Mouse (Mus musculus): ENCODE results near the gene Cela3a.
A peak's percentile ranks its signal among the peaks of the same experiment; 100 is the strongest.
"Not testable (repeated sequence)": the region's sequence is repeated elsewhere in the genome, so short reads cannot be mapped to it uniquely, and the experiment has no call there.

Gene Cela3a

GRCm38 (mm10) chr4:137409691-137410090 lies at the start of gene Cela3a:
TSS of gene Cela3a (minus strand) at chr4:137409791.
- no peak for DNase-seq

DNA sequence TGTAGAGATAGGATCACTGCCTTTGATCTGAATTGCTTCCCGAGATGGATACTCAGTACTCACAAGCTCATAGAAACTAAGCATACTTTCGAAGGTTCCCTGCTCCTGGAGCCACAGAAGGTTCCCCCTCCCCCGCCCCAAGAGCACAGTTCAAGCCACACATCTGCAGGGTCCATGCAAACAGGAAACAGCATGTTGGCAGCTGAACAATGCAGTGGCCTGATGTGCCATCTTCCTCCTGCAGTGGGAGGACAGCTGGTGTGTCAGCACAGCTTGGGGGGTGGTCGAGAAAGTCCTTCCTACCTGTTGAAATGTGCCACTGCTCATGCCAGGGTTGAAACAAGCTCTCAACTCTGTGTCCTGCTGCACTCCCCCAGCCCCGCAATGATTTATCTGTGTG lies 49.3 kb upstream of the Cela3a start:
- no peak for DNase-seq

GRCm38 (mm10) chr4:137458310-137458709 lies 48.7 kb upstream of the Cela3a start:
- no peak for DNase-seq

GRCm38 (mm10) chr4:137457292-137457691 lies 47.7 kb upstream of the Cela3a start:
- DNase-seq, result no peak

GRCm38 (mm10) chr4:137456581-137456980 lies 47.0 kb upstream of the Cela3a start:
- no peak for DNase-seq

GRCm38 (mm10) chr4:137454582-137454981 lies 45.0 kb upstream of the Cela3a start:
- DNase-seq, result no peak

- no peak for DNase-seq
Measured at GRCm38 (mm10) chr4:137453234-137453767, 43.7 kb upstream of the Cela3a start, which contains the start of gene 1700013G24Rik. TSS of gene 1700013G24Rik (plus strand) at chr4:137453284.

GRCm38 (mm10) chr4:137452190-137452589 lies 42.6 kb upstream of the Cela3a start:
- no peak for DNase-seq

GRCm38 (mm10) chr4:137449715-137450114 lies 40.1 kb upstream of the Cela3a start:
- DNase-seq, result no peak

DNA sequence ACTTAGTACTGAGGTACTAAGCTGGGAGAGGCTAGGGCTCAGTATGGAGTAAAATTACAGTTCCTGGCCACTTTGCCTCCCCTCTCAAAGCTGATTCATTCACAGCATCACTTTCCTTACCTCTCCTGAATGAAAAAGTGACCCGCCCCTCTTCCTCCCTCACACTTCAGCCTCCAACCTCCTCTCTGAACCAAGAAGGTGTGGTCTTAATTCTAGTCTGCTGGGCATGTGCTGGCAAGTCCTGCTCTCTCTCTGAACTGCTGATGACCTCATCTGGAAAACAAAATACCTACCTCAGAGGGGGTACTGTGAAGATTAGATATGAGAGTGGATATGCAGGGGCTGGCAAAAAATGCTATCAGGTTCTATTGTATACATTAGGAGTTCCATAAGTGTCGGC lies 39.5 kb upstream of the Cela3a start:
- no peak for DNase-seq

GRCm38 (mm10) chr4:137448641-137449040 lies 39.0 kb upstream of the Cela3a start:
- no peak for DNase-seq

DNA sequence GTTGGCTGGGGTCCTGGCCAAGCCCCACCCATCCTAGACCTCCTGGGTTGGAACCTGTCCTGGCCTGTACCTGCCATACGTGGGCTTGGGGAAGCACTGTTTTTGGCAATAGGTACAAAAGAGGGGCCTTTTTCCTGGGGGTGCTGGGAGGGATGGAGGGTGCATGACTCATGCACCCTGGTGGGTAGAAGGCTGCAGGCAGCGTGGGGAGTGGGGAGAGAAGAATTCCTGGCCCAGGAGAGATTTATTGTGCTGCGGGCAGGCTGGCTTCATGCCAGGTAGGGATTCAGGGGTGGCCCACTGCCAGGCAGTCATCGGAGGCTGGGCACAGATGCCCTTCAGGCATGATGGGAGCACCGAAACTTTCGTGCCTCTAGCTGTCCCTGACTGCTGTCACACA lies 38.6 kb upstream of the Cela3a start:
- DNase-seq, result peak; percentile 22 to 35

DNA sequence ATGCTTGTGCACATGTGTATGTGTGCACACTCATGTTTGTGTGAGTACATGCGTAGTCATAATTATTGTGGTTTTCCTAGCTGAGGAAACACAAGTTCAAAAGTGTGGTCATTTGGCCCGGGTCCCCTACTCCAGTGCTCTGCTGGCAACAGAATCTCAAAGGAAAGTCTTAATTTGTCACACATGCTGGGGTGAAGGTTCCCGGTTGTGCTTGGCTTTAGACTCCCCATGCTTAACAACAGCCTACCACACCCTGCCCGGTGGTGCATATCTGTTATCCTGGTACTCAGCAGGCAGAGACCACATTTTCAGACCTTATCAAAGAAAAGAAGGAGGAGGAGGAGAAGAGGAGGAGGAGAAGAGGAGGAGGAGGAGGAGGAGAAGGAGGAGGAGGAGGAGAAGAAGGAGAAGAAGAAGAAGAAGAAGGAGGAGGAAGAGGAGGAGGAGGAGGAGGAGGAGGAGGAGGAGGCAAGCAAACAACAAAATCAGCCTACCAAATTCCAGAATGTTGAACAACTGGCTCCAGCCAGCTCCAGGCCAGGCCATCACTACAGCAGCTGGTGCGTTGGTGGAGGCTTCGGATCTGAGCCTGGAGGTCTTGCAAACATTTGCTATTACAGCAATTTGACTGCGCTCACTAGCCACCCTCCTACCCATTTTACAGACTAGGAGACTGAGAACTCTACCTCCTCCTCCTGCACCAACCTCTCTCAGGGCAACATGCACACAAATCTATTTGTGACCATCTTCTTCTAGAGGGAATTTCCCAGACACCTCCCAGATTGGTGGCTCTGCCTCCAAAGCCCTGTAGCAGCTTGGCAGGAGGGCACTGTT lies 38.0 kb upstream of the Cela3a start:
- no peak for DNase-seq

GRCm38 (mm10) chr4:137445881-137446280 lies 36.3 kb upstream of the Cela3a start:
- DNase-seq, result no peak

DNA sequence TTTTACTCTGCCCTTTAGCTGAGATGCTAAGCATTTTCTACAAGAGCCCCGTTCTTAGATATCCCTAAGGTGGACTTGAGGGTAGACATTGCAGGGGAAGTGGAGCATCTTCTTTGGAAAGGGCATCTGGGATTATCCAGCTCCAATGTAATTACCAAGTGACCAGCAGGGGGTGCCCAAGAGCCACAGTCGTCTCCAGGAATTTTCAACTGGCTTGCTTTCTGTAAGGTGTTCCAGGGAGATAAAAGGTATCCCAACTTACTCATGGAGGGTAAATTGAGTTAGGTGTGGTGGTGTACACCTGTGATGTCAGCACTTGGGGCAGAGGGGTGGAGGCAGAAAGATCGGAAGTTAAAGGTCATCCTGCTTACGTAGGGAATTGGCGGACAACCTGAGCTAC lies 34.0 kb upstream of the Cela3a start:
- peak; percentile 71 to 89 for DNase-seq

DNA sequence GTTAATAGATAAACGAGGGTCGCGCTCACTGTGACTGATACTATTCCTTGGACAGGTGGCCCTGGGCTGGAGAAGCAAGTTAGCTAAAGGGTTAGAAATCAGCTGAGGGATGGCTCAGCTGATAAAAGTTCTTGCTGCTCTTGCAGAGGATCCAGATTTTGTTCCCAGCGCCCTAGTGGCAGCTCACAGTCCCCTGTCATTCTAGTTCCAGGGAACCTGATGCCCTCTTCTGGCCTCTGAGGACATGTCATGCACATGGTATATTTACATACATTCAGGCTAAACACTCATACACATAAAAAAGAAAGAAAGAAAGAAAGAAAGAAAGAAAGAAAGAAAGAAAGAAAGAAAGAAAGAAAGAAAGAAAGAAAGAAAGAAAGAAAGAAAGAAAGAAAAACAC lies 31.7 kb upstream of the Cela3a start:
- no peak for DNase-seq

DNA sequence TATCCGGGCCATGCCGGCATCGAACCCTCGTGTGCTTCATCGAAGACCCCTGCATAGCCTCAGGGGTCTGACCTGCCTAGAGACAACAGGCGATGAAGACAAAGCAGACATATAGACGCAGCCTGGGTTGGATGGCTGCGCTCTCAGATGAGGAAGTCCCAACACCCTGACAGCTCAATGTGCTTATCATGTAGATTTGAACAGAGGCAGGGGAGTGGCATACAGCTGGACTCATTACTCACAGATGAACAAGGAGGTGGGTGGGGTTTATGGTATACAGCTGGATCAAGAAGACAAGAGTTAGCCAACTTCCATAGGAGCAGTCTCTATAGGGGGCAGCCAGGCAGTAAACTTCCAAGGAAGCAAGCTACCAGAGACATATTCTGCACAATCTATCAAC lies 29.3 kb upstream of the Cela3a start:
- DNase-seq, result no peak

DNA sequence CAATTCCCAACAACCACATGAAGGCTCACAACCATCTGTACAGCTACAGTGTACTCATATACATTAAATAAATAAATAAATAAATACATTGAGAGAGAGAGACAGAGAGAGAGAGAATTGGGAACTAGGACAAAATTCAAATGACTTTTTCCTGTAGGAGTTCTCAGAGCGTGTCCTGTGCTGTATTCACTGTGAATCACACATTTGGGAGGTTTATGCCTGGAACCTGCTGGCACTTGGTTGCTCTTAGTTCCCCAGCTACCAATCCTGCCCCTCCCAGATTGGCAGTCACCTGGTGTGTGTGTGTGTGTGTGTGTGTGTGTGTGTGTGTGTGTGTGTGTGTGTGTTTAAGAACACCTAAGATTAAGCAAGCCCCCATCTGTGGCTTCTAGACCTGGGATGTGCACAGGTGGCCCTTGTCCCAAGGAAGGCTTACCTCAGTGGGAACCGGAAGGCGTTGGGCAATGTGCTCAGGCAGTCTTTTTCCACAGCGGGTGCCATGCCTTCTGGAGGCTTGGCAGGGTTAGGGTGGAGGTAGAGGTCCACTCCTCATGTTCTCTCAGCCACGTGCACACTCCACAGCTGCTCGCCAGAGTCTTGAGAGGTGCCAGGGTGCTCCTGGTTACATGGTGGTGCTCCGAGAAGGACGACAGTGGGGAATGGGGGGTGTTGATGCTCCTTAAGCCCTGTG lies 27.5 kb upstream of the Cela3a start:
- no peak for DNase-seq

GRCm38 (mm10) chr4:137432700-137433550 lies 23.3 kb upstream of the Cela3a start:
- DNase-seq, result not testable (repeated sequence)

DNA sequence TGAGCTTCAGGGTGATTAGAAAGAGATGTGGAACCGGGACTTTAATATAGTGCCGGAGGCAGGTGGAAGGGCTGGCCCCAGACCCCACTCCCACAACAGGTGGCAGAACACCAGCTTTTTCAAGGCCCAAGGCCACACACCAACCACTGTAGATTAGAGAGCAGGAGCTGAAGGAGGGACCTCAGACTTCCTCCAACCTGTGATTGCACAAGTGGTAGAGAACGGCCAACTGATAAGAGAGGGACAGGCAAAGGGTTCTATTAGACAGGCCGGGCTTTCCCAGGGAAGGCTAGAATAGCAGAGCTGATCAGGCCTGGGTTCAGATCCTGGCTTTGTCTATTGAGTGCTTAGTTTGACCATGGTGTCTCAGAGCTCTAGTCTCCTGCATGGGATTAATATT lies 20.9 kb upstream of the Cela3a start, which contains the start of gene Cela3b:
Gene Cela3b, minus strand, starts transcription at position 39 of the 400 bp plus-strand sequence.
- DNase-seq, result no peak

- no peak for DNase-seq
Measured at GRCm38 (mm10) chr4:137417712-137418564, 8.3 kb upstream of the Cela3a start.

DNA sequence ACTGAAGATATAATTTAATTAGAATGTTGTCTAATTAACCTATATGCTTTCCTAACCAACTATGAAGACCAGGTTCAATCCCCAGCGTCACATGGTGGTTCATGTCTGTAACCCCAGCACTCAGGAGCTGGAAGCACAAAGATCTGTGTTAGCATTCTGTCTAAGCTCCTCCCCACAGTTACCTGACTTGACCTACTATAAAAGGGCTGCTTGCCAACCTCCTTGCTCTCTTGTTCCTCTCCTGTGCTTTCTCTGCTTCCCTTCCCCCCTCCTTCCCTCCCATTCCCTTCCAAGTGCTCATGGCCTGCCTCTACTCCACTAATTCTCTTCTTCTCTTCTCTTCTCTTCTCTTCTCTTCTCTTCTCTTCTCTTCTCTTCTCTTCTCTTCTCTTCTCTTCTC lies 5.3 kb upstream of the Cela3a start:
- DNase-seq, result no peak
